Mouse (Mus musculus) erythroid progenitor cell, adult 5-6 weeks (primary cell): ENCODE results near the gene Faf2. TPM values are rescaled to one million over a fixed set of nuclear protein-coding genes. Genes with fewer than 3 reads are reported as not detected.
A peak's percentile ranks its signal among the peaks of the same experiment; 100 is the strongest.

Experiments used
- ATAC-seq: replicated peaks from 2 replicates; pipeline ENCODE4 v1.8.0; 2016; ENCODE audit warnings: moderate number of reproducible peaks, mild to moderate bottlenecking, moderate TSS enrichment, inconsistent platforms; ENCODE audit not compliant: poor library complexity, low FRiP score, severe bottlenecking
- total RNA-seq, 2 experiments: library from RNA; stranded (forward) in 1 of 2; stranded (reverse) in 1 of 2; fragments of 150-400 nt in 1 of 2; fragments of 186-747, 209-891 nt in 1 of 2; gene quantifications; 2 replicates each; pipeline versions ENCODE4 v1.2.3 to v1.2.4; 2015 to 2017; ENCODE audit warnings: low replicate concordance in 2 of 2

Faf2 gene
- 30.2 and 37.5 TPM in 2 replicates for total RNA-seq (2015; ENCODE audit: low replicate concordance)
- total RNA-seq (2017; ENCODE audit: low replicate concordance): 27.1 and 41.9 TPM in 2 replicates

DNA sequence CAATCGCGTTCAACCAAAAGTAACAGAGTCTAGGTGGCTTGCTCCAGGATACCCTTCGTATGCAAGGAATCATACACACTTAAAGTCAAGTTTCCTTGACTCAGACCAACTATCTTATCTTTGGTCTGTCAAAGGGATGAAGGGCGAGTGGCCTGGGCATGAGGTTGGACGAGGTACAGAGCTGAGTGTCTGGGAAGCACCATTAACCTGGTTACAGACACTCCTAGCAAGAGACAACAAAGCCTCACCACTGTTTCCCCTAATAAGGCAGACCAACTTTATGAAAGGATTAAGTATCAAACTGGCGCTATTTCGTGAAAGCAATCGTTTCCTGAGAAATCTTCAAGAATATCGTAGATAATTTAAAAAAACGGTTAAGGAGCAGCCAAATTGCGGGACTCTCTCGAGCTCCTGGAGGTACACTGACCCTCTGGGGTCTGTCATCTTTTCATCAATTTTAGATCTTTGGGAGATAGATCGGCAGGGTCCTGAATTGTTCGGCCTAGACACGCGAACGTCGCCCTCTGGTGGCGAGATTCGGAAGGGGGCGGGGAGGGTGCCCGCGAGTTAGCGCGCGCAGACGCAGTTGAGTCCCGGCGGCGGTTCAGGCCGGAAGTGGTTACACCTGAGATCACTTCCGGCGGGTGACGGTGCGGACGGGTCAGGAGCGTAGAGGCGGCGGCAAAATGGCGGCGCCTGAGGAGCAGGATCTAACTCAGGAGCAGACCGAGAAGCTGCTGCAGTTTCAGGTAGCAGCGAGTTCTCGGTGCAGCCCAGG lies at the start of gene Faf2:
Faf2 (plus strand) TSS at position 630 of the 778 bp plus-strand sequence.
- ATAC-seq: peak; percentile 99

DNA sequence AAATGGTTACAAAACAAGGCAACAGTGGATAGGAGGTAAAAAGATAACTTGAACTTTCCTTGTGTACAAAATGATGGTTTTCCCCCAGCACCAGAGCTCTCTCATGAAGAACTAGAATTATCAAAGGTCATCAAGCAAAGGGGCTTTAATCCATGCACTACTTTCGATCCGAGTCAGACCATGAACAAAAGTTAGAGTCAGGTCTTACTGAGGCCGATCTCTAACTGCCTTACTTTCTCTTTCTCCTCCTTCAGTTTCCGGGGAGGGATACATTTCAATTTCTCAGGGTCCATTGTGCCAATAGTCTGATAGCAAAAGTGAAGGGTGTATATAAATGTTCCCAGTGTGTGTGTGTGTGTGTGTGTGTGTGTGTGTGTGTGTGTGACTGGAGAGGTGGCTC lies 49.0 kb upstream of the Faf2 start:
- no peak for ATAC-seq

- peak; percentile 31; the same call in 1 of the 2 replicates for ATAC-seq
Observed at GRCm38 (mm10) chr13:54574854-54575481, 46.6 kb upstream of the Faf2 start, which contains the start of gene Arl10. Gene Arl10 (plus strand): TSS chr13:54575015.

- ATAC-seq: no peak
Observed at GRCm38 (mm10) chr13:54575489-54575888, 46.1 kb upstream of the Faf2 start.

DNA sequence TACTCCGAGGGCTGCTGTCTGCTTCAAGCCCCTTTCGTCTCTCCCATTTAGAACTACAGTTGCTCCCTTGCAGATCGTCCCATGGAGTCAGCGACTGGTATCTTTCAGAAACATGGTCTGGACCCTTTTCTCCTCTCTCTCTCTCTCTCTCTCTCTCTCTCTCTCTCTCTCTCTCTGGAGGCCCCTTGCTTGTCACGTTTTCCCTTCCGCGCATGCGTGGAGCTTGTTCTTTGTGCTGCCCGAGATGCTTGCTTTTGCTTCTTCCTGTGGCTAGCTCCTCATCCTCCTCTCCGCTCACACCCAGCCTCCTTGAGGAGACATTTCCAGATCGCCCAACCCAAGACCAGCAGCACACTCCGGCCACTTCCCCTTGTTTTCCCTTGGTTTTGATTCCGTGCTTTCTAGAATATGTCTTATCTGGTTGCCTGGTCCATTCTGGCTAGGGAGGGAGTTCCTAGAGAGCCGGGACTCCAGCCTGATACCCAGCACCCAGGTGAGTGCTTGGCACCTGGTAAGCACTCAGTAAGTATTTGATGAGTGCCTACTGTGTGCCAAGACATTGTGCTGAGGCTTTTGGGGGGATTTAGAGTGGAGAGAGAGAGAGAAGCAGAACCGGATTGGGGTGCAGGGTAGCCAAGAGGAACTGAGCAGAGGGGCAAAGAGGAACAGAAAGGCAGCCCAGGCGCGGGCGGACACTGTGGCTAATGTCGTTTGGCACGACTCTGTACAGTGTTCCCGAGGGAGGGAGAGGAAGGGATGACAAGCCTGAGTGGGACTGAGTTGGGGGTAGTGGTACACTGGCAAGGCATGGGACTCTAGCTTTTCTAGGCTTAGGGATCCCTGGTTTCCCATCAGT lies 43.7 kb upstream of the Faf2 start:
- no peak for ATAC-seq

- ATAC-seq: no peak
Observed at GRCm38 (mm10) chr13:54581385-54581784, 40.2 kb upstream of the Faf2 start.

DNA sequence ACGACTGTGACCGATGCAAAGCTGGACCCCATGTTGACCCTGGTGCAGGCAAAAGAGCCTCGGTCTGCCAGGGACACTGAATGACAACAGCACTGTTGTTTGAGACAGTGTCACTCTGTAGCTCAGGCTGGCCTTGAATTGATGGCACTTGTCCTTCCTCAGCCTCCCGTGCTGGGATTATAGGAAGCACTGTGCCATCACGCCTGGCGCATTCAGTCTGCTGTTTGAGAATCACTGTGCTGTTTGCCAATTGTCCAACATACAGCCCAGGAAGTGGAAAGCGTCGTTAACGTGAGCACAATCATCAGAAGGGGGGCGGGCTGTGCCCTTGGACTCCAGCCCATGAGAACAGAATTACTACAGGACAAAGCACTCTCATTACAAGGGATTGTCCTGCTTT lies 39.5 kb upstream of the Faf2 start:
- no peak for ATAC-seq

DNA sequence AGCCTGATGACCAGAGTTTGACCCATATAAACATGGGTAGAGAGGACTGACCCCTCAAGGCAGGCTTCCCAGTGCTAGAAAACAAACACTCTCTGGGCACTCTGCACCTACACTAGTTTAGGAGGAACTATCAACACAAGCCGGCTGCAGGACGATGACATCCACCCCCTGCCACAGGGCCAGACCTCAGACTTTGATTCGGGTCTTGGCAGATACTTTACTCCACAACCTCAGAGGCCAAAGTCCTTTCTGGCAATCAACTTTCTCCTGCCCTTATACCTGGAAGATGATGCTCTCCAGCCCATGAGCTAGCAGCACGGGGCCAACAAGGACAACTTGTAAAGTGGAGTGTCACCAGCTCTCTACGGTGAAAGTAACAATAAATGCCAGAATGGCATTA lies 38.7 kb upstream of the Faf2 start:
- ATAC-seq: no peak

GRCm38 (mm10) chr13:54585831-54586230 lies 35.8 kb upstream of the Faf2 start:
- ATAC-seq: no peak

- peak; percentile 23; the same call in 1 of the 2 replicates for ATAC-seq
Observed at GRCm38 (mm10) chr13:54589414-54589995, 32.1 kb upstream of the Faf2 start.

DNA sequence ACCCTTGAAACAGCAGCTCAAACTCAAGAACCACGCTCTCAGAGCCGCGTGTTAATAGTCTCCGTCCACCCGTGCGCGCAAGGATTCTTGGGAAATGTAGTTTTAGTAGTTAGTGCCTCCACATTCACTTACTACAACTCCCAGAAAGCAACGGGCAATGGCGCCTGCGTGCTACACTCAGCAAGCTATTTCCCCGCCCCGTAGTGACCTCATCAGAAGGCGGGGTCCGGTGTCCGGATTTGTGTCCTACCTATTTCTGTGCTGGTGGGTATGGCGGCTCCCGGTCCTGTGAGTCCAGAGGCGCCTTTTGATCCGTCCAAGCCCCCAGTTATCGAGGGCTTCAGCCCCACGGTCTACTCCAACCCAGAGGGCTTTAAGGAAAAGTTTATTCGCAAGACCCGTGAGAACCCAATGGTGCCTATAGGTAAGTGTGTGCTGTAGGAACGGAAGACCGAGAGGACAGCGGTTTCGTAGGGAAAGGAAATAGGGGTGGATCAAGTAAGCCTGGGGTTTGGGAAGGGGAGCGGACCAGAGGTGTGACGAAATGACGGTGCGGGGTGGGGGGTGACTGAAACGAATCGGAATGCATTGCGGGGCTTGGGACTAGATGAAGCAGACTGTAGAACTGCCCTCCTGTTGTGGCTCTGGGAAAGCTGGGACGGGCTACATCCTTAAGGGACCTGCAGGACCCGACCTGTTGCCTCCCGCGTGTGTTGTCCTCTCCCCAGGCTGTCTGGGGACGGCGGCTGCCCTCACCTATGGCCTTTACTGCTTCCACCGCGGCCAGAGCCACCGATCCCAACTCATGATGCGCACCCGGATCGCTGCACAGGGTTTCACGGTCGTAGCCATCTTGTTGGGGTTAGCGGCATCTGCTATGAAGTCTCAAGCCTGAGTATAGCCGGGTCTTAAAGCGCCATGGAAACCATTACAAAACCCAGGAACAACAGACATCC lies 31.3 kb upstream of the Faf2 start, which contains the start of the genes Nop16 and Higd2a:
Nop16 (minus strand) TSS at position 95 of the 956 bp plus-strand sequence.
Higd2a (plus strand) TSS at position 212 of the 956 bp plus-strand sequence.
- ATAC-seq: peak; percentile 96

DNA sequence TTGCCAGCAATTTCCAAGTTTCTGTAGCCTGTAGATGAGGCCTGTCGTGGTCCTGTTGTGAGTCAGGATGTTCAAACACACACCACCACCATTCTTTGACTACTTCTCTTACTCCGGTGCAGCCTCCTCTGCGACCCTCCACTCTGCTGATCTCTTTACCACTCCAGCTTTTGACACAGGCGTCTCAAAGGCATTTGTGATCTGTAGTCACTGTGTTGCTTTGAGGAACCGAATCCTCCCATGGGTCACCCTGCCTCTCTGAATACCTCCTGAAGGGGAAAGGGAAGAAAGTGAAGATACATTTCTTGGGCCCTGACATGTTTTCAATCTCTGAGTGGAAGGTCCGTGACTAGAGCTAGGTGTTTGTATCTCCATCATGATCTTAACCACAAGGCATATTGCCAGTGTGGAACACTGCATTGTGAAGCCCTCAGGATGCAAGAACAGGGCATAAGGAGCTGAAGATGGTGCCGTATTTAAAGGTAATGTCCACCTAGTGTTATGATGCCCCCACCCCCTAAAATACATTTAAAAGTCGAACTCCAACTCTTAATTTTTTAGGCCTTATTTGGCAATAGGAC lies 29.7 kb upstream of the Faf2 start:
- no peak for ATAC-seq

DNA sequence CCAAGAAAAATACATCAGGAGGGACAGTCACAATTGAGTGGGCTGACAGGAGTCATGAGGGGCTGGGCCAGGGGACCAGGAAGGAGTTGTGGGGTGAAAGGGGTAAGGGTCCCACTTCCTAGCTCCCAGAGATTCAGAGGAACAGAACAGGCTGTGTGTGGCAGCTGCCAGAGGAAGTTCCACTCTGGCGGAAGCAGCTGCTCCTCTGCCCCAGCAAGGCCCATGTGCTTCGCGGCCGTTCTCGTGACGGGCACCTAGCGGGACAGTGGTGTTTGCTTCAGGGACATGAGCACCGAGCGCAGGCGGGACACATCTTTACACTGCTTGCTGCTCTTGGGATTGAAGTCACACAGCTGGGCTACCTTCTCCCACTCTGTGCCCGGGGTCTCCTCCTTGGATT lies 28.0 kb upstream of the Faf2 start:
- ATAC-seq: no peak

- no peak for ATAC-seq
Observed at GRCm38 (mm10) chr13:54596107-54596690, 25.4 kb upstream of the Faf2 start.

- no peak for ATAC-seq
Observed at GRCm38 (mm10) chr13:54596870-54597269, 24.7 kb upstream of the Faf2 start.

- no peak for ATAC-seq
Observed at GRCm38 (mm10) chr13:54598622-54599143, 22.9 kb upstream of the Faf2 start.

- no peak for ATAC-seq
Observed at GRCm38 (mm10) chr13:54602639-54603111, 18.9 kb upstream of the Faf2 start.

DNA sequence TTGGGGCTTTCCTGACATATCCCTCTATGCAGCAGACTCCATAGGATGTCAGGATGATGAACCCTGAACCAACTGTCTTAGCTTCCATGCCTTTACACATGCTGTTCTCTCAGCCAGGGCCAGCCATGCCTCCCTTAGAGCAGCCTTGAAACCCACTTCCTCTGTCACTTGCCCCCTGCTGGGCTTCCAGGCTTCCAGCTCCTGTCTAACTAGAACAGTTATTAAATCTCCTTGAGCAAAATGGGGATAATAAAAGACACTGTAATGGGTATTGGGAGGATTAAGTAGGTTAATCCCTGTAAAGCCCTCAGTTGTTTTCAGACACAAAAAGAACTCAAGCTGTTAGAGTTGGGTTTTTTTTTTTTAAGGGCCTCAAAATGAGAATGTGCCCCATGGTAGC lies 18.1 kb upstream of the Faf2 start:
- no peak for ATAC-seq
